Mouse (Mus musculus) intestine, postnatal 0 days (tissue): Measurements from ENCODE around the gene Lmntd1. TPM values are rescaled to one million over a fixed set of nuclear protein-coding genes. Genes with fewer than 3 reads are reported as not detected.

ENCODE experiments used
- ATAC-seq: fragments of 200-750 bp; cut with Nextera tagmentation; 2 replicates; pipeline ENCODE4 v1.8.0; 2017; ENCODE audit warnings: mild to moderate bottlenecking, moderate TSS enrichment, moderate library complexity
- H3K27ac ChIP-seq: fragments of 300-500 bp; sonication (generic); 2 replicates; pipeline ENCODE4 v1.5.1; 2014; ENCODE audit warnings: mild to moderate bottlenecking, low read depth, low read length, moderate library complexity
- H3K27me3 ChIP-seq: fragments of 300-500 bp; sonication (generic); replicated peaks from 2 replicates; pipeline ENCODE4 v1.6.1; 2014; ENCODE audit warnings: low read length, mixed read lengths; ENCODE audit not compliant: control insufficient read depth, insufficient read depth
- H3K36me3 ChIP-seq: fragments of 300-500 bp; sonication (generic); 2 replicates; pipeline ENCODE4 v1.6.1; 2014; ENCODE audit warnings: mild to moderate bottlenecking, moderate library complexity; ENCODE audit not compliant: control insufficient read depth, insufficient read depth
- H3K4me1 ChIP-seq: fragments of 300-500 bp; sonication (generic); replicated peaks from 2 replicates; pipeline ENCODE4 v1.6.1; 2014; ENCODE audit warnings: antibody characterized with exemption, low read length, mixed read lengths; ENCODE audit not compliant: control insufficient read depth, insufficient read depth
- H3K4me2 ChIP-seq: fragments of 300-500 bp; sonication (generic); replicated peaks from 2 replicates; pipeline ENCODE4 v1.6.1; 2014; ENCODE audit warnings: low read depth, mild to moderate bottlenecking, moderate library complexity
- H3K4me3 ChIP-seq: fragments of 300-500 bp; sonication (generic); 2 replicates; pipeline ENCODE4 v1.5.1; 2014; ENCODE audit warnings: low read depth, low read length
- H3K9ac ChIP-seq: fragments of 300-500 bp; sonication (generic); 2 replicates; pipeline ENCODE4 v1.6.1; 2014; ENCODE audit warnings: mild to moderate bottlenecking, low read depth, low read length
- H3K9me3 ChIP-seq: fragments of 300-500 bp; sonication (generic); 2 replicates; pipeline ENCODE4 v1.6.1; 2016; ENCODE audit warnings: mixed run types; ENCODE audit not compliant: control insufficient read depth
- CTCF ChIP-seq: sonication (generic); IDR thresholded peaks from 2 replicates; pipeline ENCODE4 v1.5.1; 2016; ENCODE audit warnings: low read depth, mild to moderate bottlenecking, control low read depth, antibody characterized with exemption, moderate library complexity
- WGBS: fragments of 180-500 bp; shearing (Covaris S2); extraction: QIAGEN DNeasy Blood & Tissue Kit; methylation state at CpG from one replicate; pipeline ENCODE4 v1.1.7; 2014; 5-methylcytosine and 5-hydroxymethylcytosine counted together
- polyA plus RNA-seq: library from polyadenylated mRNA; unstranded; fragments of >200 nt; fragmentation: Nextera tagmentation; extraction: Ambion mirVana; gene quantifications from 2 replicates; pipeline ENCODE4 v1.2.1, GENCODE M21; 2015

Lmntd1 gene
- polyA plus RNA-seq, 1 experiment from 2014 or later, result 0.61 TPM

GRCm38 (mm10) chr6:145353806-145354205, 260.3 kb downstream of the Lmntd1 start:
- ATAC-seq, result no peak
- 93% methylated on average over 5 of the region's 5 CpGs for WGBS
- H3K4me3 ChIP-seq, result no peak overlapping the region
- H3K27me3 ChIP-seq, result no peaks in the 10 kb centered on the region
- H3K4me2 ChIP-seq, result no peak overlapping the region
- peak; percentile 31 for TF ChIP-seq CTCF
- H3K4me1 ChIP-seq, result no peaks in the 10 kb centered on the region; the same call in 1 of the 2 replicates
- H3K36me3 ChIP-seq, result no peaks in the 10 kb centered on the region
- H3K9me3 ChIP-seq, result 0 out of 2 replicates have a peak, but pooled peaks cover 4% of the 10 kb centered on the region
- H3K27ac ChIP-seq, result no peak overlapping the region
- H3K9ac ChIP-seq, result no peak overlapping the region

- Histone ChIP-seq H3K9ac (no peak overlapping the region), H3K27me3 (no peaks in the 10 kb centered on the region), H3K36me3 (no peaks in the 10 kb centered on the region), H3K4me1 (no peaks in the 10 kb centered on the region; the same call in 1 of the 2 replicates), H3K9me3 (0 out of 2 replicates have a peak, but pooled peaks cover 4% of the 10 kb centered on the region), H3K4me3 (no peak overlapping the region), H3K27ac (no peak overlapping the region), H3K4me2 (no peak overlapping the region)
- WGBS, result 22% methylated on average over 1 of the region's 1 CpGs
- no peak for ATAC-seq
- TF ChIP-seq CTCF, result no peak
These were observed 261.4 kb downstream of the Lmntd1 start for GRCm38 (mm10) chr6:145352705-145353104.

GRCm38 (mm10) chr6:145348196-145348915, 265.8 kb downstream of the Lmntd1 start:
- TF ChIP-seq CTCF, result peak; percentile 71
- Histone ChIP-seq H3K4me1 (no peaks in the 10 kb centered on the region; the same call in 1 of the 2 replicates), H3K4me2 (no peak overlapping the region), H3K4me3 (no peak overlapping the region), H3K9ac (no peak overlapping the region), H3K36me3 (no peaks in the 10 kb centered on the region), H3K27me3 (no peaks in the 10 kb centered on the region), H3K27ac (no peak overlapping the region), H3K9me3 (no peaks in the 10 kb centered on the region)
- whole genome bisulfite sequencing, result 72% methylated on average over 9 of the region's 9 CpGs
- ATAC-seq, result no peak

- no peaks in the 10 kb centered on the region; the same call in 1 of the 2 replicates for H3K4me1 ChIP-seq
- no peak for TF ChIP-seq CTCF
- H3K9ac ChIP-seq, result no peak overlapping the region
- H3K27me3 ChIP-seq, result no peaks in the 10 kb centered on the region
- no peaks in the 10 kb centered on the region for H3K9me3 ChIP-seq
- no peak overlapping the region for H3K4me2 ChIP-seq
- H3K4me3 ChIP-seq, result no peak overlapping the region
- ATAC-seq, result no peak
- H3K27ac ChIP-seq, result 0 out of 2 replicates have a peak overlapping the region, but pooled peaks have one; percentile 86
- H3K36me3 ChIP-seq, result no peaks in the 10 kb centered on the region
- WGBS, result 58% methylated on average over 6 of the region's 6 CpGs
These were observed 266.5 kb downstream of the Lmntd1 start for GRCm38 (mm10) chr6:145347641-145348040.

GRCm38 (mm10) chr6:145346789-145347557, 267.1 kb downstream of the Lmntd1 start:
- WGBS, result 38% methylated on average over 11 of the region's 11 CpGs

GRCm38 (mm10) chr6:145346305-145346704, 267.8 kb downstream of the Lmntd1 start:
- no peak overlapping the region for H3K4me2 ChIP-seq
- H3K9me3 ChIP-seq, result no peaks in the 10 kb centered on the region
- no peak for TF ChIP-seq CTCF
- no peaks in the 10 kb centered on the region for H3K36me3 ChIP-seq
- no peak overlapping the region for H3K4me3 ChIP-seq
- H3K9ac ChIP-seq, result no peak overlapping the region
- H3K4me1 ChIP-seq, result no peaks in the 10 kb centered on the region; the same call in 1 of the 2 replicates
- no peaks in the 10 kb centered on the region for H3K27me3 ChIP-seq
- ATAC-seq, result peak; percentile 77
- WGBS, result 33% methylated on average over 8 of the region's 8 CpGs
- H3K27ac ChIP-seq, result peak overlapping the region; percentile 86

More at GRCm38 (mm10) chr6:145346789-145347557, 267.1 kb downstream of the Lmntd1 start:
- peak; percentile 72 for ATAC-seq
- Histone ChIP-seq H3K27me3 (no peaks in the 10 kb centered on the region), H3K9ac (no peak overlapping the region), H3K27ac (peak overlapping the region; percentile 86), H3K9me3 (no peaks in the 10 kb centered on the region), H3K4me1 (no peaks in the 10 kb centered on the region; the same call in 1 of the 2 replicates), H3K4me2 (no peak overlapping the region), H3K4me3 (no peak overlapping the region), H3K36me3 (no peaks in the 10 kb centered on the region)
- TF ChIP-seq CTCF, result no peak
